Mouse (Mus musculus): ENCODE results near the gene Apip. TPM values are rescaled to one million over a fixed set of nuclear protein-coding genes. Genes with fewer than 3 reads are reported as not detected.

Gene Apip
- 60.5 and 68.1 TPM in 2 replicates for polyA plus RNA-seq (2015; fragmentation: Nextera tagmentation; extraction: Ambion mirVana)

DNA sequence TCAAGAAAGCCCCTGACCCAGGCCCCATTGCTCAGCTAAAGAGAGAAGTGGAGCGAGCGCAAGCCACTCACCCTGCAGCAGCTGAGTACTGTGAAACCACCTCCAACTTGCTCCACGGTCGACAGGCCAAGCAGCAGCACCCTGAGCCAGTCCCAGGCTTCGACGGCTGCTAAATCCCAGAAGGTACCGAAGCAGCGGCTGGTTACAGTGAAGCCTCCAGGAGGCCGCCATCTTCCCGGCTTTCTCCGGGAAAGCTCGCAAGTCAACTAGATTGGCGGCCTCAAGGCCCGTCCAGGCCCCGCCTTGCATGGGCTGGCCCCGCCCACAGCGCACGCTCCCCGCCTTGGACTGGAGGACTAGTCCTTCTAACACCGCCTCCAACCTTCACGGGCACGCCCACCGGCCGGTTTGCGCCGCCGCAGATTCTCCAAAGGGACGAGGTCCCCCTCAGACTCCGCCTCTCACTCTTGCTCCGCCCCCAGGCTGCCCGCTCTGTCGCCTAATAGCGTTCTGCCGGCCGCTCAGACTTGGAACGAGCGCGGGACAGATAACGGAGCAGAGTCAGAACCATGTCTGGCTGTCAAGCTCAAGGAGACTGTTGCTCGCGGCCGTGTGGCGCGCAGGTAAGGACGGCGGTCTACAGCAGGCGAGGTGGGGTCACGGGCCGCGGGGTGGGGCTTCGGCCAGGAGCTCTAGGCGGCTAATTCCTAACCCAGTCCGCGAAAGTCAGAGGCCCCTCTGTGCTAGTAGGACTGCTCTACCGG lies at the start of gene Apip, which contains the start of gene Pdhx:
TSS of gene Apip (plus strand) at position 457 of the 764 bp plus-strand sequence.
TSS of gene Pdhx (minus strand) at position 295 of the 764 bp plus-strand sequence.
- H3K4me1 ChIP-seq (ENCODE audit: insufficient read depth, low read length), result peaks cover 26% of the 10 kb centered on the region
- no peaks in the 10 kb centered on the region for H3K36me3 ChIP-seq (ENCODE audit: insufficient read depth, low read length)
- no peaks in the 10 kb centered on the region for H3K9me3 ChIP-seq (ENCODE audit: low read length)
- ATAC-seq (ENCODE audit: low FRiP score, low TSS enrichment), result peak; percentile 100
- H3K27ac ChIP-seq (ENCODE audit: low read length), result peak within 1 kb of the TSS; percentile 71
- under 1% methylated on average over 55 of the region's 55 CpGs for WGBS
- H3K4me2 ChIP-seq (replicated peaks; ENCODE audit: low read depth, low read length), result peak within 1 kb of the TSS; percentile 76
- peak within 1 kb of the TSS; percentile 84 for H3K9ac ChIP-seq (replicated peaks; ENCODE audit: low read length)
- no peaks in the 10 kb centered on the region for H3K27me3 ChIP-seq (ENCODE audit: insufficient read depth, low read length)
- peak within 1 kb of the TSS; percentile 84 for H3K4me3 ChIP-seq (ENCODE audit: low read length)

DNA sequence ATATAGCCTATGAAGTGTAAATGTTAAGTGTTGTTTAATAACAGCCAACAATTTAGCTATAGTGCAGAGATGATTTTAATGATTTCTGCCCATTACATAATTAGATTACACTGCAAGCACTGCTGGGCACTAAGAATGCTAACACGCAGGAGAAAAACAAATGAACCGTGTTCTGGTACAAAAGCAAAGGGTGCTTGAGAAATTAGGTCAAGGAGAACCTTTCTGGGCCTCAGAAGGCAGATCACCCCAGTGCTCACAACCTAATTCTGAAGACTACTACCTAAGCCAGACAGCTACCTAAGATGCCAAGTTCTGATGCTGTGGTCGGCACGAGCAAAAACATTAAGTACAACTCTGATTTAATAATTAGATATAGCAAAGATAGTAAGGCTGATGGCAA lies 35.6 kb upstream of the Apip start:
- WGBS, result 76% methylated on average over 4 of the region's 4 CpGs
- H3K4me3 ChIP-seq (ENCODE audit: low read length), result no peak overlapping the region
- H3K27me3 ChIP-seq (ENCODE audit: insufficient read depth, low read length), result no peaks in the 10 kb centered on the region
- no peak for ATAC-seq (ENCODE audit: low FRiP score, low TSS enrichment)
- peaks cover 7% of the 10 kb centered on the region; the same call in 1 of the 2 replicates for H3K36me3 ChIP-seq (ENCODE audit: insufficient read depth, low read length)
- H3K9ac ChIP-seq (replicated peaks; ENCODE audit: low read length), result no peak overlapping the region
- H3K4me2 ChIP-seq (replicated peaks; ENCODE audit: low read depth, low read length), result no peak overlapping the region
- no peak overlapping the region for H3K27ac ChIP-seq (ENCODE audit: low read length)
- no peaks in the 10 kb centered on the region for H3K4me1 ChIP-seq (ENCODE audit: insufficient read depth, low read length)
- H3K9me3 ChIP-seq (ENCODE audit: low read length), result no peaks in the 10 kb centered on the region

DNA sequence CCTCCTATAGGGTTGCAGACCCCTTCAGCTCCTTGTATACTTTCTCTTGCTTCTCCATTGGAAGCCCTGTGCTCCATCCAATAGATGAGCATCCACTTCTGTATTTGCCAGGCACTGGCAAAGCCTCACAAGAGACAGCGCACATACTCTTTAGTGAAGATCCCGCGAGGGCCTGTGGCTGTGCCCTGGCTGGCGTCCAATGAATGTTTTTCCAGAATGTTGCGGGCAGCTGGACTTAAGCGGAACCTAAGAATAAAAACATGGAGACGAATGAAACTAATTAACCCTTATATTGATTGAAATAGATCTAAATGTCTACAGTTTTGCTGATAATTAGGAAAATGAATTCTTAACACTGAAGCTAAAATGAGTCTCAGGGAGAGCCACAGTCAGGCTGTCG lies 32.6 kb upstream of the Apip start:
- H3K36me3 ChIP-seq (ENCODE audit: insufficient read depth, low read length), result peaks cover 9% of the 10 kb centered on the region
- no peak overlapping the region for H3K4me2 ChIP-seq (replicated peaks; ENCODE audit: low read depth, low read length)
- no peak overlapping the region for H3K4me3 ChIP-seq (ENCODE audit: low read length)
- no peak overlapping the region for H3K27ac ChIP-seq (ENCODE audit: low read length)
- H3K27me3 ChIP-seq (ENCODE audit: insufficient read depth, low read length), result no peaks in the 10 kb centered on the region
- H3K9ac ChIP-seq (replicated peaks; ENCODE audit: low read length), result no peak overlapping the region
- no peaks in the 10 kb centered on the region for H3K4me1 ChIP-seq (ENCODE audit: insufficient read depth, low read length)
- ATAC-seq (ENCODE audit: low FRiP score, low TSS enrichment), result no peak
- H3K9me3 ChIP-seq (ENCODE audit: low read length), result no peaks in the 10 kb centered on the region
- 81% methylated on average over 8 of the region's 8 CpGs for WGBS

GRCm38 (mm10) chr2:103045286-103045685 lies 28.2 kb upstream of the Apip start:
- Histone ChIP-seq H3K9me3 (ENCODE audit: low read length) (no peaks in the 10 kb centered on the region), H3K27ac (ENCODE audit: low read length) (no peak overlapping the region), H3K4me3 (ENCODE audit: low read length) (no peak overlapping the region), H3K4me2 (replicated peaks; ENCODE audit: low read depth, low read length) (no peak overlapping the region), H3K36me3 (ENCODE audit: insufficient read depth, low read length) (peaks cover 12% of the 10 kb centered on the region), H3K9ac (replicated peaks; ENCODE audit: low read length) (no peak overlapping the region), H3K4me1 (ENCODE audit: insufficient read depth, low read length) (no peaks in the 10 kb centered on the region), H3K27me3 (ENCODE audit: insufficient read depth, low read length) (no peaks in the 10 kb centered on the region)
- 95% methylated on average over 2 of the region's 2 CpGs for WGBS
- no peak for ATAC-seq (ENCODE audit: low FRiP score, low TSS enrichment)

DNA sequence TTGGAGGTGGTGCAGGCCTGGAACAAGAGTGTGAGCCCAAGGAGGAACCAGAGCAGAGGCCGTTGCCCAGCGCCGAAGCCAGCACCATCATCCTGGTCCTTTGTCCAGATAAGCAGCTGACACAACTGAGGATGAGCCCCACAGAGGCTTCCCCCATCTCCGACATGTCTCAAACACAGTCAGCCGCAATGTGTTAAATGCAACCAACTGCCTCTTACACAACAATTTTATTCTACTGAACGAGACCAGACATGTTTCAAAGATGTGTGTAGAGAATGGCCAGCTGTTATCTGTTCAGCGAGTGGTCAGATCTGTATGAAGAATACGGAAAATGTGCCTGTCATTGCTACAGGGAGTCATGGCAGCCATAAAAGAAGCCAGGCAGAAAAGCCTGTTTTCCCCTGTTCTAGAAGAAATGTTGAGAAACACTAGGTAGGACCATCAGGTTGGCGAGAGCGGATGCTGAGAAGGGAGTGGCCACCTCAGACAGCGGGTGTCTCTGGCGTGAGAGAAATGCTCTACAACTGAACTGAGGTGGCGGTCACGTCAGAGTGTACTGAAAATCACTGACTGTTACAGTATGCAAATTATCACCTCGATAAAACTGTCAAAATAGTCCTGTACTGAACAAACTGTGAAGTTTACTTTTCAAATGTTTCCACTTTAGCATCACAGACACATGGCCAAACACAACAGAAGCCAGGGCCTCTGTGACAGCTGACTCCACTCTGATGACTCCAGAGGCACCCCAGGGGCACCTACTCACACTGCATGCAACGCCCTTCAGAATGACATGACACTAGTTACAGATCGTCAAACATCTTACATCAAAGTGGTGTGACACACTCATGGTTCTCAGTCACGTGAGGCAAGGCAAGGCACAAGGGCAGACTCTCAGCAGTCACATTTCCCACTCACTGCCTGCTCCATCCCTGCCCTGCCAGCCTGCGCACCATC lies 21.3 kb upstream of the Apip start:
- H3K4me1 ChIP-seq (ENCODE audit: insufficient read depth, low read length), result no peaks in the 10 kb centered on the region
- H3K27ac ChIP-seq (ENCODE audit: low read length), result no peak overlapping the region
- no peak overlapping the region for H3K4me2 ChIP-seq (replicated peaks; ENCODE audit: low read depth, low read length)
- 70% methylated on average over 19 of the region's 19 CpGs for WGBS
- H3K9me3 ChIP-seq (ENCODE audit: low read length), result no peaks in the 10 kb centered on the region
- peaks cover 4% of the 10 kb centered on the region; the same call in 1 of the 2 replicates for H3K36me3 ChIP-seq (ENCODE audit: insufficient read depth, low read length)
- ATAC-seq (ENCODE audit: low FRiP score, low TSS enrichment), result peak; percentile 27; the same call in 1 of the 2 replicates
- H3K4me3 ChIP-seq (ENCODE audit: low read length), result no peak overlapping the region
- no peaks in the 10 kb centered on the region for H3K27me3 ChIP-seq (ENCODE audit: insufficient read depth, low read length)
- H3K9ac ChIP-seq (replicated peaks; ENCODE audit: low read length), result no peak overlapping the region

DNA sequence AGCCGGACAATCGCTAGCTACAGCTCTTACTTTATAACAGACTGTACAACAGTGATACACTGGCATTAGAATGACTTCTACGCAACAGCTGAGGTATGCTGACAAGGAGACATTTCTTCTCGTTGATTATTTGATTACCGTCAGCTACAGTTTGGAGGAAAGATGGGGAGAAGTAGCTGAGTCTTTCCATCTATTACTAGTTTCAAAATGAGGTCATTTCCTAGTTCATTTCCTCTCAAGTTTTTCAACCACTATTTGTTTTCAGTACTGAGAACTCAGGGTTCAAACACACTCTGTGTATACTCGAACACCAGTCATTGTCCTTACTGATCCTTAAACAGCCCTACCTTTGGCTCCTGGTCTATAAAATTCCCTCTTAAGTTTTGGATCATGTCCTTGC lies 17.7 kb upstream of the Apip start:
- Histone ChIP-seq H3K4me1 (ENCODE audit: insufficient read depth, low read length) (no peaks in the 10 kb centered on the region), H3K4me2 (replicated peaks; ENCODE audit: low read depth, low read length) (no peak overlapping the region), H3K9me3 (ENCODE audit: low read length) (no peaks in the 10 kb centered on the region), H3K9ac (replicated peaks; ENCODE audit: low read length) (no peak overlapping the region), H3K4me3 (ENCODE audit: low read length) (no peak overlapping the region), H3K36me3 (ENCODE audit: insufficient read depth, low read length) (peaks cover 4% of the 10 kb centered on the region; the same call in 1 of the 2 replicates), H3K27ac (ENCODE audit: low read length) (no peak overlapping the region), H3K27me3 (ENCODE audit: insufficient read depth, low read length) (no peaks in the 10 kb centered on the region)
- WGBS, result 89% methylated on average over 6 of the region's 6 CpGs
- ATAC-seq (ENCODE audit: low FRiP score, low TSS enrichment), result no peak

DNA sequence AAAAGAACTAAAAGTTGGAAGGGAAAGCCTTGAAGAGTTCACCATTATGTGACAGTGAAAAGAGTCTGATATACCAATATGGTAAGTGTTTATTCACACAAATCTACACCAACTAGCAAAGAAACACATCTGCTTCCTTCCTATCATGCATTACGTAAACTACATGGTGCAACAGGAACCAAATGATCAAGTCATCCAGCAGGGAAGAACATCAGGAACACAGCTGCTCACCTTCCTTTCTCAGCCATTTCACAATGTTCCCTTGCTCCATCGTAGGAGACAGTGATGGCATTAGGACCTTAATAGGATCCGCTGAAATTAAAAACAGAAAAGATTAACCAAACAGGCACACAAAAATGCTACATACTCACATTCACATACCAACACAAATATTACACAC lies 15.2 kb upstream of the Apip start:
- Histone ChIP-seq H3K4me2 (replicated peaks; ENCODE audit: low read depth, low read length) (no peak overlapping the region), H3K27me3 (ENCODE audit: insufficient read depth, low read length) (no peaks in the 10 kb centered on the region), H3K9ac (replicated peaks; ENCODE audit: low read length) (no peak overlapping the region), H3K36me3 (ENCODE audit: insufficient read depth, low read length) (peaks cover 4% of the 10 kb centered on the region; the same call in 1 of the 2 replicates), H3K4me3 (ENCODE audit: low read length) (no peak overlapping the region), H3K27ac (ENCODE audit: low read length) (no peak overlapping the region), H3K9me3 (ENCODE audit: low read length) (no peaks in the 10 kb centered on the region), H3K4me1 (ENCODE audit: insufficient read depth, low read length) (no peaks in the 10 kb centered on the region)
- no peak for ATAC-seq (ENCODE audit: low FRiP score, low TSS enrichment)
- 92% methylated on average over 3 of the region's 3 CpGs for WGBS

DNA sequence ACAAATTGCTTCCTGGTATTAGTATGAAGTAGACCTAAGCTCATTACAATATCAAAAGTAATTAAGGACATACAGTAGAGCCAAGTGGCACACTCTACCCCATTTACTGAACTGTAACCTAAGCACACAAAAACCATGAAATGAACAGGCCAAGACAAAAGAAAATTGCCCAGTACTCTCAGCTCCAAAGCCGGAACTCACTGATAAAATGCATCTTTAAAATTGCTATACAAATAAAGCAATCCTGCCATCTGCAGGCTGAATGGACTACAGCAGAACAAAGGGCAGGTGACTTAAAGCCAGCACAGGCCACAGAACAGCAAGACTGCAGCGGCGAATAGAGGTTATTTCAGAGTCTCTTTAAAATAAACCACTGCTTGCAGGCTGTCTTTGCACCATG lies 10.6 kb upstream of the Apip start:
- 30% methylated on average over 3 of the region's 3 CpGs for WGBS
- H3K4me2 ChIP-seq (replicated peaks; ENCODE audit: low read depth, low read length), result no peak overlapping the region
- no peak overlapping the region for H3K4me3 ChIP-seq (ENCODE audit: low read length)
- no peak overlapping the region for H3K27ac ChIP-seq (ENCODE audit: low read length)
- H3K9me3 ChIP-seq (ENCODE audit: low read length), result no peaks in the 10 kb centered on the region
- no peaks in the 10 kb centered on the region for H3K27me3 ChIP-seq (ENCODE audit: insufficient read depth, low read length)
- no peaks in the 10 kb centered on the region for H3K36me3 ChIP-seq (ENCODE audit: insufficient read depth, low read length)
- H3K9ac ChIP-seq (replicated peaks; ENCODE audit: low read length), result no peak overlapping the region
- peaks cover 9% of the 10 kb centered on the region for H3K4me1 ChIP-seq (ENCODE audit: insufficient read depth, low read length)
- ATAC-seq (ENCODE audit: low FRiP score, low TSS enrichment), result no peak

- no peak overlapping the region for H3K4me3 ChIP-seq (ENCODE audit: low read length)
- no peak overlapping the region for H3K9ac ChIP-seq (replicated peaks; ENCODE audit: low read length)
- no peaks in the 10 kb centered on the region for H3K27me3 ChIP-seq (ENCODE audit: insufficient read depth, low read length)
- H3K4me2 ChIP-seq (replicated peaks; ENCODE audit: low read depth, low read length), result no peak overlapping the region
- 60% methylated on average over 8 of the region's 8 CpGs for WGBS
- peak; percentile 57 for ATAC-seq (ENCODE audit: low FRiP score, low TSS enrichment)
- peaks cover 28% of the 10 kb centered on the region for H3K4me1 ChIP-seq (ENCODE audit: insufficient read depth, low read length)
- no peak overlapping the region for H3K27ac ChIP-seq (ENCODE audit: low read length)
- H3K36me3 ChIP-seq (ENCODE audit: insufficient read depth, low read length), result no peaks in the 10 kb centered on the region
- no peaks in the 10 kb centered on the region for H3K9me3 ChIP-seq (ENCODE audit: low read length)
These were observed 6.6 kb upstream of the Apip start for GRCm38 (mm10) chr2:103066683-103067551.

All from kidney, embryonic 16.5 days (tissue).